Mouse (Mus musculus) urinary bladder, postnatal 10 days (tissue): ENCODE data around the gene Nexn.
"Not testable (repeated sequence)": the region's sequence is repeated elsewhere in the genome, so short reads cannot be mapped to it uniquely, and the experiment has no call there.

Experiments
- DNase-seq: peaks from one replicate; pipeline ENCODE4 v3.0.0; 2022; ENCODE audit warnings: low spot score

Nexn gene

DNA sequence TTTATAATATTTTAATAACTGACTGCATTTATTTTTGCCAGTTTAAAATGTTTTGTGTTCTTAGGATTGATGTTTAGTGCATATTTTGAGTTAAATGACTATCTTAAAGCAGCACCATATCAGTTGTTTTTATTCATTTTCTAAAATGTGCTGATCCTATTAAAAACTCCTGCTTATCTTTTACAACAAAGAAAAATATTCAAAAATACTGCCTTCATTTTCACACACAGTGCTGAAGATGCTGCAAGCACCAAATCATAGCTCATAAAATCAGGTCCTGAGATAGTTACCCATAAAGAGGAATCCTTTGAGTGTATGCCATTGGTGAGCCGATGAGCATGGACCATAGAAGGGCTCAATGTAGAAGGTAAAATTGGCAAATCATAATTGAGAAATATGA is 30.9 kb downstream of the Nexn start:
- DNase-seq = no peak

DNA sequence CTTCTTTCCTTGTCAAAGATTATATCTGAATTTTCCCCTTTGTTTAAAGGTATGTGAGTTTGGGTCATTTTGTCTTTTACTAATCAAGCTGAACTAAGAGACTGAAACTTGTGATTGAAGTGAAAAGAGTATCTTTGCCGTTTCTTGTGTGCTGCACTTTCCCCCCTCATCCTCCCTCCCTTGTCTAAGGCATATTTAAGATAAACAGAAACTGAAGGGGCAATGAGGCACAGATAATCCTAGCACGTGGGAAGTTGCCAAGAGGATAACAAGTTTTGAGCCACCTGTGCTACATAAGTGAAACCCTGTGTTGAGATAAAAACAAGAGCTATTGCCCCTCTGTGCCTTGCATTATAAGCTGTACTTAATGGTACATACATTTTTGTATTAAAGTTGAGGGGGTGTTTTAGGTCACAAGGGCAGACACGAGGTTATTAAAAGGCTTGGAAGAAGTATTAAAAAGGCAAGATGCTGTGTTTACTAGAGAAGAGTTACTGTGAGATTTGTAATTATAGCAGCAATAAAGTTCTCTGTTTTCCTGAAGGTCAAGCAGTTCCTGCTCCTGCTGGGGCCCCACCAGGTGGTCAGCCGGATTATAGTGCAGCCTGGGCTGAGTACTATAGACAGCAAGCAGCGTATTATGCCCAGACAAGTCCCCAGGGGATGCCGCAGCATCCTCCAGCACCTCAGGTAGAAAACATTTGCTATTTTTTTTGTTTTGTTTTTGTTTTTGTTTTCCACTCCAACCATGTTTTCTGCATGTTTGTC is 34.6 kb downstream of the Nexn start:
- no peak for DNase-seq

DNA sequence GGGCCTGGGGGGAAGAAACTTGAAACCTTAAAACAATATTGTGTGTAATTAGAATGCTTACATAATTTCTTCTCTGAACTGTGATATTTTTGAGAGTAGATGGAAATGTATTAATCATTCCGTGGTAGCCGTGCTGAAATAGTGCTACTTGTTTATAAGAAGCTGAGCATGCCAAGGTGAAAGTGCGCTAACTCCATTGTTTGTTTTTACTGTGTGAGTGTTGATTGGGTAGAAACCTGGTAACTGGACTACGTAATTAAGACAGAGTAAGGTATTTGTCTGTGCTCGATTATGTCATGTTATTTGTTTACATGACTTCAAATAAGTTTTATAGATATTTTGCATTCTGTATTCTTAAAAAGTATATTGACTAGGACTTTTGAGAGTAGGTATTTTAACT is 36.9 kb downstream of the Nexn start:
- DNase-seq = no peak

DNA sequence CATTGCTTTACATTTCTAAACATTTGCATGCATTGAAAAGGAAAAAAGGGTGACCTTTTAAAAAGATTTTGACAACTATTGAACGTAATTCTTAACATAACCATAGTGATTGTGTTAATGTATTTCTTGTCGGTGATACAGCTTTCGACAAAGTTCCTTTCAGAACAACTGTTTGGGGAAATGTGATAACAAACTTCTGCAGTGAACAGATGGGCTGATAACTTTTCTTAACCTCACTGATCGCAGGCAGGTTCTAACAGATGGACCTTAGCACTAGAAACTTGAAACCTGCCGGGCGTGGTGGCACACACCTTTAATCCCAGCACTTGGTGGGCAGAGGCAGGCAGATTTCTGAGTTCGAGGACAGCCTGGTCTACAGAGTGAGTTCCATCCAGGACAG is 37.3 kb downstream of the Nexn start:
- DNase-seq = no peak

DNA sequence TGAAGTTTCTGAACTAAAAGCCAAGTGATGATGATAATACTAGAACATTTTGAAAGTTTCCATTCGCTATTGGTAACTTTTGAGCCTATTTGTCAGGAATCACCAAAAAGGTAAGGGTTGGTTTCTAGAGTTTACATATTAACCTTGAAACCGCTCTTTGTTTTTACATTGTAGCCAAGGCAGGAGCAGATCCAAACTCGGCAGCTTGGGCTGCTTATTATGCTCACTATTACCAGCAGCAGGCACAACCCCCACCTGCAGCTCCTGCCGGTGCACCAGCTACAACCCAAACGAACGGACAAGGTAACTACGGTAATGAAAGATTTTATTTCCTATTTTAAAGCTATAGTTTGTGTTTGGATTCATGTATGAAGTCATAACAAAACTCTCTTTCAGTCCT is 40.2 kb downstream of the Nexn start:
- DNase-seq = no peak

DNA sequence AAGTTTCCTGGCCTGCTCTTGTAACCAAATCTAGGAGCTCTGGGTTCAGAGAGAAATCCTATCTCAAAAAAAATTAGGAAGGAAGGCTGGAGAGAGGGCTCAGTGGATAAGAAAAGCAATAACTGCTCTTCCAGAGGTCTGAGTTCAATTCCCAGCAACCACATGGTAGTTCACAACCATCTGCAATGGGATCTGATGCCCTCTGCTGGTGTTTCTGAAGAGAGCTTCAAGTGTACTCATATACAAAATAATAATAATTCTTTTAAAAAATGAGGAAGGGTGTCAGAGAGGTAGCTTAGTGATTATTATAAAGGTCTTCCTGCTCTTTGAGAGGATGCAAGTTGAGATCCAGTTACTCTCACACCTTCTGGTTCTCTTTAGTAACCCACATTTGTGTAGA is 41.2 kb downstream of the Nexn start:
- DNase-seq = no peak

DNA sequence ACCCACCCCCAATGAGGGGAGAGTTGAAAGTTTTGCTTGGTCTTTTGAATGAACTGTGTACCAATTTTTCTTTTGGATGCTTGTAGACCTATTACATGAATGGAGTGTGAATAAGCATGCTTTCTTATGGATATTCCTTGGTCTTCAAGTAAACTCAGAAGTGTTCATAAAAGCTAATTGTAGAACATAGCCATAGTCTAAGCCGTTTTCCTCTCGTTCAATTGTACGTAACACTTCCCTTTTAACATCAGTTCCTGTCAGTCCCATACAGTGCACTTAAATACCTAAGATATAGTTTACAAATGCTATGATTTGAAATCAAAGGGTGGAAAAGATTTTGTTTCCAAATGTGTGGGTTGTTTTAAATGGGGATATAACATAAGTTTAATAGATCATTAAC is 52.7 kb downstream of the Nexn start:
- DNase-seq = no peak

DNA sequence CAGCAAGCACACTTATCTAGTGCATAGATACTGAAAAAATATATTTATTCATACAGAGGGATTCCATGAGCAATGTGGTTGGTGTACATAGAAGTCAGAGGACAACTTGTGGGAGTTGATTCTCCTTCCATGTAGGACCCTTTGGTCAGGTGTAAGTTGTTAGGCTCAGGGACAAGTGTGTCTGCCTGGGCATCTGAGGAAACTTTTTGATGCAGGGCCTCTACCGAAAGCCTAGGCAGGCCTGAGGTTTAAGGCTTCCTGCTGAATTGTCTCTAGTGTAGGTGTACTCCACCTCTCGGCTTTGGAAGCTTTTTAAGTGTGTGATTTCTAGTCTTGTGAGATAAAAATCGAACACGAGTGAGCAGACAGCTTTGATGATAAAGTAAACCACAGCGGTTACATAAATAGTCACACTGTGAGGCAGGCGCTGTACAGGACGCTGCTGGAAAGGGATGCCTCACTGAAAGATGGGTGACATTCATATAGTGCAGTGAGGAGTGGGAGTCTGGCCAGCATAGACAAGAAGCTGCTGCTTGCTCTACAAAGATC is 54.3 kb downstream of the Nexn start:
- no peak for DNase-seq

DNA sequence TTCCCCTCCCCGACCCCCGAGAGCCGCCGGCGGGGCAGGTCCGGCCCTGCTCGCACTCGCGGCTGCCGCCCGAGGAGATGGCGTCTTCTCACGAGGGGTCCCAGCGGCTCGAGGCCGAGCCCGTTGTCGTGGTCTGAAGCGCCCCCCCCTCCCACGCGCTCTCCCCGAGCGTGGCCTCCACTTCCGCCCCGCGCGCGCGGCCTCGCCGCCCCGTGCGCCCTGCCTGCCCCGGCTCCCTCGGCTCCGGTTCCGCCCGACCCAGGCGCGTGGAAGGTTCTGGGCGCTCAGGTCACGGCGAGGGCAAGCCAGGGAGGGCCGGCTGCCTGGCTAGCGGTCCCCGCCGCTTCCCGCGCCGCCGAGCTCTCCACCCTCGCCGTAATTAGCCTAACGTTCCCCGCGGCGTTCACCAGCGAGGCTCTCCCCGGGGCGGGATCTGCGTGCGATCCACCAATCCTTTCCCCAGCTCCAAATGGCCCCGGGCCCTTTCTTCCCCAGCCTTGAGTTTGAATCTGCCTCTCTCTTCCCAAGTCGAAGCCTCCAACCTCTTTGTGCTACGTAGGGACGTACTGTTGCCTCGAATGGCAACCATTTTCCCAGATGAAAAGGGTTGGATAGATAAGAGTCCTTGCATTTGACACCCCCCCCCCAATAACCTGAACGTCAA is 55.3 kb downstream of the Nexn start:
- peak; percentile 19 for DNase-seq

DNA sequence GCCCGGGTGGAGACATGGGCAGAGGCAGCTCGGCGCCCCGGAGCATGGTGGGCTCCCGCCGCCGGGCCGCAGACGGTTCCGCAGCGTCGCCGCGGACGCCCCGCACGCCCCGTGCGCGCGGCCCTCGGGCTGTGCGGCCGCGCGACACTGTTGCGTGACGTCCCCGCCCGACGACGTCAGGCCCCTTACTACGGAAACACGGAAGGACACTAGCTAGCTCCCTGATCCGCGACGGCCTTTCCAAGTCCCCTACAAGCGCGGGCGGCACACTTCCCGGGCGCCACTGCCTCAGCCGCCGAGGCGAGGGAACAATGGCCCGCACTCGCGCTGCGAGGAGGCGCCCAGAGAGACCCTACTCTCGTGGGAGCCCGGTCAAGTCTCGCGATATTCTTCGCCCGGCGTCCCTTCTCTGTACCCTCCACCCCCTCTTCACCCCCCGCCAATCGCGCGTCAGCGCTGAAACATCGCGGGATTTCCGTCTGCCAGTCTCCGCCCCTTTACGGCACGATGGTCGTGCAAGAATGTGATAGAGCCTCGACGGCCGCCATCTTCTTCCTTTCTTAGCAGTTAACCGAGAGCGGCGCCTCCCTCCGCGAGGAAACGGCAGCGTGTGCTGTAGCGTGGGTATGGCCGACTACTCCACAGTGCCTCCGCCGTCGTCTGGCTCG is 56.0 kb downstream of the Nexn start, which contains the start of the genes Dnajb4 and Fubp1:
Gene Dnajb4, minus strand, starts transcription at position 336 of the 668 bp plus-strand sequence.
Gene Fubp1, plus strand, starts transcription at position 456 of the 668 bp plus-strand sequence.
- peak; percentile 100 for DNase-seq

DNA sequence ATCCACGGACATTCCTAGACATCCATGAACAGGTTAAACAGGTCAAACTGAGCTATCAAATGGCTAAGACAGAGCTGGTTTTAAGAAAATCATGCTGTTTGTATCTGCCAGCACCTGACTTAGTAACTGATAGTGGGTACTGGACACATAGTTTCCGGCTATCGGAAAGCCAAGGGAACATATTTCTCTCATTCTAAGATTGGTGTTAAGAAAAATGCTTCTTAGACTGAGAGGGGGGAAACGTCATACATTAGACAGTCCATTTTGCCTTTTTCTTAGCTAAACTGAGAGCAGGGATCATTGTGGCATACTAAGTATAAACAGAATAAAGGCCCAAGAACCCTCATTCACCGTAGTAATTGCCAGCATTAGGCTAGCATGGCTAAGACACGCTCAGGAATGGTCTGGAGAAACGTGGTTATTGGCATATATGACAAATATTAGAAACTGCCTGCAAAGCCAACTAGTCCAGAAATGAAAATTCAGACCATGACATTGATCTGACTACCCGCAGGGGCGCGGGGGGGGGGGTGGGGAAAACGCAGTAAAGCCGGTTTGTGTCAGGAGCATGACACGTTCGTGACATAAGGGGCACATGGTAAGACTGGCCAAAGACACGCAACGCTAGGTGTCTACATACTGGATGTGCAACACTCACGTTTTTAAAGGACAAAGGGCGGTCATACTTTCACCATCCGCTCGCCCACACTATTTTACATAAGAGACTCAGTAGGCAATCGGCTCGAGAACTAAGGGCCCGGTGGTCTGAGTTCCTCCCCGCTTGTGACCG is 56.8 kb downstream of the Nexn start:
- DNase-seq = no peak

DNA sequence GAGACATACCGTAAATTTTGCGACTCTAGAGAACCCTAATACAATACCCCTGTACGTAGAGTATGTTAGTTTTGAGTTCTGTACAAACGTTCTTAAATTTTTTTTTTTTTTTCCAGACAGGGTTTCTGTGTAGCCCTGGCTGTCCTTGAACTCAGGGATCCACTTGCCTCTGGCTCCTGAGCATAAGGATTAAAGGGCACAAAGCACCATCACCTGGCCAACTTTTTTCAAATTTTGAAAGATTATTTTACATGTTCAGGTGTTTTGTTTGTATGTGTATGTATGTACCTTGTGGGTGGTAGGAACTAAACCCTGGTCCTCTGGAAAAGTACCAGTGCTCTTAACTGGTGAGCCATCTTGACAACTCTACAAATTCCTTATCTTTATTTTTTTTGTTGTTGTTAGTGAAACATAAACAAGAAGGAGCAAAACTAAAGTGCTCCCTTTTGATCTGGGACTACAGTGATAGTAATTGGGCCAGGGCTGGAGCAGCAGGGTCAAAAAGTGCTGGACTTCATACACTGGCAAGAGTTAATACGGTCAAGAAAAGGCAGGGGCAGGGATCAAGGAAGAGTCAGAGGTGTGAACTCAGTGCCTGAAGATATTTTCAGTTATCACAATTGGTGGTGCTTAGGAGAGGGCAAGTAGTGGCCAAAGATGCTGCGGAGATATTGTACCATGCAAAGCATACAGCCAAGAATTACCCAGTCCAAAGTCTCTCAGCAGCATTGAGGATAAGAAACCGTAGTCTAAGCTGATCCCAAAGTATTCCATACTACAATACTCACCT is 57.9 kb downstream of the Nexn start:
- no peak for DNase-seq

DNA sequence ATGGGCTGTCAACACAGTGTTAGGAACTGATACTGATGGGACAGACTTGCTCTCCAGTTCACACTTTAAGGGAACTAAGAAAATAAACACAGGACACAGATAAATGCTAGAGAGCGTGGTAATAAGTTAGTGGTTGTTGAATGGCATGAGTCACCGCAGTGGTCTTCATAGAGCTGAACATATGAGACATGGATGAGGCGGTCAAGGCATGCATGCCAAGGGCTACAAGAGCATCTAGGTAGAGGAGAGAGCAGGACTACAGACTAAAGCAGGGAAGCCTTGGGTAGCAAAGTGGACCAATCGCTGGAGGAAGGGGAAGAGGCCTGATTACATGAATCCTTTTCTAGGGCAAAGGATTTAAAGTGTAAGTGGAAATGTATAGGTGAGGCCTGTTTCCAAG is 59.0 kb downstream of the Nexn start:
- no peak for DNase-seq

DNA sequence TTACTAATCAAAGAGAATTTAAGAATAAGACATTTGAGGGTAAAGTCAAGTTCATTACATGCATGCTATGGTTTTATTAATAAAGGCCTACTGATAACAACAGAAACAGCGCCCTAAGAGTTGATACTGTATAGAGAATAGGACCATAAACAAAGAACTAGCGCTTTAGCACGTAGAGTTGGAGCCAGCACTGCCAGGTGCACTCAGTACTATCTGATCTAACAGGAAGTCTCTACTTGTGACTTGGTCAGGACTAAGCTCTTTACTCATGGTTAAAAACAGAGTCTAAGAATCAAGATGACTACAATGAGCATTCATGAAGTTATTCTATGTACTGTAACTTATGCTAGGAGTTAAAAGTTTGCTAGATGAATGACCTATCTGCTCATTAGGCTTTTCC is 61.6 kb downstream of the Nexn start:
- no peak for DNase-seq

DNA sequence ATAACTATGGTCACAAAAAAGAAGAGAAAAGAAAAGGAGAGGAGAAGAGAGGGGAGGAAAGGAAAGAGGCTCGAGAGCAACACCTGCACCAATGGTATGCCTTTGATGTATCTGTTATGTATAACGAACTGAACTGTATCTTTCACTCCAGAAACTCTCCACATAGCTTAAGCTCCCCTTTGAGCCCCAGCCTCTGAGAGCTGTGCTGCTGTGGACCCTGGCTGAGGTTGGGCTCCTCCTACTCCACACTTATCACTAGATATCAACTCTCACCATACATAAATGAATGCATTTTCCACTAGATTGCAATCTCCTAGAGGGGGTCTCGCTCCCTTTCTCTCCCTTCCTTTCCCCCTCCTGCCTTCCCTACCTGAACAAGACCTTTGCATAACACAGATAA is 62.2 kb downstream of the Nexn start:
- no peak for DNase-seq

DNA sequence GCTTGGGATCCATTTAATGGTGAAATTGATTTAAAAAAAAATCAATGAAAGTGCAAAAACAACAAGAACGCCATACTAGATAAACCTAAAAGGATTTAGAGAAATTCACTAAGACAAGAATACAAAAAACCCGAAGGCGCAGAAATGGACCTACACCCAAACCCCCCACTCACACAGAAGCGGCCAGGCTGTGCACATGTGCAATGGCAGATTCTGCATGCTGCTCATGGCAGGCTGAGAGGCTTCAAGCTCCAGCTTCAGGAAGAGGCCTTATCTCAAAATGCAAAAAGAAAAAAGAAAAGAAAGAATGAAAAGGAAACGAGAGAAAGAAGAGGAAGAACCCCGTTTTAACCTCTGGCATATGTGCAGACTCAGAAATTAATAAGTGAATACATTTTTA is 62.7 kb downstream of the Nexn start:
- no peak for DNase-seq

DNA sequence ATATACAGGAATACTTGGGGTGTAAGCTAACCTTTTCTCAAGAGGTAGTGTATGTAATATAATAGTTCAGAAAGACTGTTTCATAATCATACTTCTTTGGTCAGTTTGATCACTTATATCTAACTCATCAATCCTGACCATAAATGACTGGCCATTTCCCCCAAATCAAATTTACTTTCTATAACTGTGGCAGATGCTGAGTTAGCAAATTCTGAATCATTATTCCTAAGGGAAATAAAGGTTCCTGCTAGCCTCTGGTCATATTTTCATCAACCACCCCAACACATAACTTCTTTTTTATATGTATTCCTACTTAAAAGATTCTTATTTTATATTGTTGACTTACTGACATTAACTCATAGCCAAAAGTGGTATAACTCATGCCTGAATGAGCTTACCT is 63.2 kb downstream of the Nexn start:
- no peak for DNase-seq

DNA sequence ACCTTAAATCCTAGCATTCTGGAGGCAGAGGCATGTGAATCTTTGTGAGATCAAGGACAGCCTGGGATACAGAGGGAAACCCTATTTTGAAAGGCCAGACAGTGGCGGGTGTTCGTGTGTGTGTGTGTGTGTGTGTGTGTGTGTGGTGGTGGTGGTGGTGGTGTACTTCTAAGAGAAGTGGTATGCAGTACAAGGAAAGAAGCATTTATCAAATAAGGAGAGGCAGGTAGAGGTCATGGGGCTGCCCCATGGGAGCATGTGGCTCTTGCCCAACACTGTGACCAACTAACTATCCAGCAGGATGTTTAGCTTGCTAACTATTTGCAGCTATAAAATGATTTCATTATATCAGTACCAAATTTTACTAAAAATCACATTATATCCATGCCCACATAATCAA is 64.5 kb downstream of the Nexn start:
- DNase-seq = no peak

DNA sequence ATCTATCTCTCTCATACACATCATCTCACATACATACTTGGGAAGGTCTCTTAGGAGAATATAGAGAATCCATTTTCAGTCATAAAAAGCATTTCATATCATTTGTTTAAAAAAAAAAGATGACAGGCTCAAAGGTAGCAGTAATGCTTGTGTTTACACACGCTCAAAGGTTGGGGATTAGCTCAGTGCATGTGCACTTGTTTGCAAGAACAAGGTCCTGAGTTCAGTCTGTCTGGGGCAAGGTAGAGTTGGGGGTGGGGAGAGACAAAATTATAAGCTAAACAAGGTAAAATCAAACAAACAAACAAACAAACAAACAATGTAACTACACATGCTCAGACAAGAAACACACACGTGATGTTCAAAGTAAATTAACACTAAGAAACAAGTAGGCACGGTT is 65.0 kb downstream of the Nexn start:
- no peak for DNase-seq

DNA sequence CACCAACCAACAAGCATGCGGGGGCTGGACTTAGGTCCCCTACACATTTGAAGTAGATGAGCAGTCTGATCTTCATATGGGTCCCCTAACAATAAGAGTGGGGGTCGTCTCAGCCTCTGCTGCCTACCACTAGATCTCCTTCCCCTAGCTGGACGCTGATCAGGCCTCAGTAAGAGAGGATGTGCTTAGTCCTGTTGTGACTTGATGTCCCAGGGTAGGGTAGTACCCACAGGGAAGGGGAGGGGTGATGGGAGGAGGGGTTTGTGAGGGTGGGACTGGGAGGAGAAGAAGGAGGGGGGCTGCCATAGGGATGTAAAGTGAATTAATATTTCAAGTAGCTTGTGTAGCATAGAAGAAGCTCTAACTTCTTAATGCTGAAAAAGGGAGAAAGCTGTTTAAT is 67.0 kb downstream of the Nexn start:
- DNase-seq = no peak

DNA sequence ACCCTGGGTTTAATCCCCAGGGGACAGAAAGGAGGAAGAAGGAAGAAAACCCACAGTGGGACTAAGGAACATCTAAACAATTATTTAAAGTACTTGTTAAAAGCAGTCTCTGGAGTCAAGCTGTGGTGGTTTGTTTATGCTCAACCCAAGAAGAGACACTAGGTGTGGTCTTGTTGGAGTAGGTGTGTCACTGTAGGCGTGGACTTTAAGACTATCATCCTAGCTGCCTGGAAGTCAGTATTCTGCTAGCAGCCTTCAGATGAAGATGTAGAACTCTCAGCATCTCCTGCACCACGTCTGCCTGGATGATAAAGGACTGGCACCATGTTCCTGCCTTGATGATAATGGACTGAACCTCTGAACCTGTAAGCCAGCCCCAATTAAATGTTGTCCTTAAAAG is 68.9 kb downstream of the Nexn start:
- not testable (repeated sequence) for DNase-seq
